Mouse (Mus musculus) megakaryocyte-erythroid progenitor cell, adult 5-6 weeks (primary cell): ENCODE data around the gene Ifnl3. TPM values are rescaled to one million over a fixed set of nuclear protein-coding genes. Genes with fewer than 3 reads are reported as not detected.
"Not testable (repeated sequence)": the region's sequence is repeated elsewhere in the genome, so short reads cannot be mapped to it uniquely, and the experiment has no call there.

Experiments
- ATAC-seq: replicated peaks from 2 replicates; pipeline ENCODE4 v1.8.0; 2016; ENCODE audit warnings: mild to moderate bottlenecking, inconsistent platforms; ENCODE audit not compliant: severe bottlenecking, poor library complexity, low FRiP score, low TSS enrichment
- total RNA-seq, 2 experiments: library from RNA; stranded (forward) in 1 of 2; stranded (reverse) in 1 of 2; fragments of 200-1000, 215-1000 nt in 1 of 2; fragments of >200 nt in 1 of 2; fragmentation: Nextera tagmentation in 1 of 2; gene quantifications; 2 replicates each; pipeline ENCODE4 v1.2.3; 2014 to 2017

Ifnl3 gene
- total RNA-seq (2014; fragmentation: Nextera tagmentation) (not detected in 2 replicates), total RNA-seq (2017) (not detected in 2 replicates)

- ATAC-seq: not testable (repeated sequence)
Observed at GRCm38 (mm10) chr7:28522536-28522935, at the start of gene Ifnl3. Ifnl3 (plus strand) TSS chr7:28522836.

- no peak for ATAC-seq
Observed at GRCm38 (mm10) chr7:28476191-28476590, 46.4 kb upstream of the Ifnl3 start.

- 0 out of 2 replicates have a peak, but pooled peaks have one; percentile 26 for ATAC-seq
Observed at GRCm38 (mm10) chr7:28477363-28477762, 45.3 kb upstream of the Ifnl3 start.

- ATAC-seq: no peak
Observed at GRCm38 (mm10) chr7:28478854-28479253, 43.8 kb upstream of the Ifnl3 start.

- no peak for ATAC-seq
Observed at GRCm38 (mm10) chr7:28482854-28483253, 39.8 kb upstream of the Ifnl3 start.

GRCm38 (mm10) chr7:28484192-28484591 lies 38.4 kb upstream of the Ifnl3 start:
- ATAC-seq: no peak

- ATAC-seq: no peak
Observed at GRCm38 (mm10) chr7:28488030-28488491, 34.6 kb upstream of the Ifnl3 start.

- ATAC-seq: peak; percentile 75
Observed at GRCm38 (mm10) chr7:28490410-28490809, 32.2 kb upstream of the Ifnl3 start.

- 0 out of 2 replicates have a peak, but pooled peaks have one; percentile 22 for ATAC-seq
Observed at GRCm38 (mm10) chr7:28490903-28491302, 31.7 kb upstream of the Ifnl3 start.

GRCm38 (mm10) chr7:28492310-28492709 lies 30.3 kb upstream of the Ifnl3 start:
- ATAC-seq: no peak

GRCm38 (mm10) chr7:28495426-28495825 lies 27.2 kb upstream of the Ifnl3 start:
- no peak for ATAC-seq

GRCm38 (mm10) chr7:28505585-28505984 lies 17.1 kb upstream of the Ifnl3 start:
- no peak for ATAC-seq

- ATAC-seq: not testable (repeated sequence)
Observed at GRCm38 (mm10) chr7:28509121-28509520, 13.5 kb upstream of the Ifnl3 start.

- ATAC-seq: not testable (repeated sequence)
Observed at GRCm38 (mm10) chr7:28510405-28510974, 12.1 kb upstream of the Ifnl3 start, which contains the start of gene Ifnl2. Ifnl2 (minus strand) TSS chr7:28510455.

- no peak for ATAC-seq
Observed at GRCm38 (mm10) chr7:28511441-28511840, 11.2 kb upstream of the Ifnl3 start.

- peak; percentile 90 for ATAC-seq
Observed at GRCm38 (mm10) chr7:28527922-28528719, 5.5 kb downstream of the Ifnl3 start.

- ATAC-seq: no peak
Observed at GRCm38 (mm10) chr7:28532005-28532404, 9.4 kb downstream of the Ifnl3 start.

- not testable (repeated sequence) for ATAC-seq
Observed at GRCm38 (mm10) chr7:28538886-28539285, 16.2 kb downstream of the Ifnl3 start.

- ATAC-seq: no peak
Observed at GRCm38 (mm10) chr7:28540526-28540925, 17.9 kb downstream of the Ifnl3 start, which contains the start of gene Sycn. Sycn (plus strand) TSS chr7:28540885.

GRCm38 (mm10) chr7:28544051-28544601 lies 21.5 kb downstream of the Ifnl3 start:
- ATAC-seq: no peak
